Mouse (Mus musculus): ENCODE data around the gene Olfr1555-ps1. TPM values are rescaled to one million over a fixed set of nuclear protein-coding genes. Genes with fewer than 3 reads are reported as not detected.
"Not testable (repeated sequence)": the region's sequence is repeated elsewhere in the genome, so short reads cannot be mapped to it uniquely, and the experiment has no call there.

Gene Olfr1555-ps1
- not detected in 2 replicates for total RNA-seq (2012; rRNA removed)

GRCm38 (mm10) chr19:12170062-12170599, at the start of gene Olfr1555-ps1:
Gene Olfr1555-ps1 (minus strand): TSS chr19:12170112.
- H3K4me3 ChIP-seq (ENCODE audit: insufficient read depth in 1 of 2, low read depth in 1 of 2, low read length in 2 of 2, poor library complexity in 1 of 2, severe bottlenecking in 1 of 2); DNase-seq (ENCODE audit: low read depth, low spot score); in situ Hi-C loops (cut with MboI; ENCODE audit: low sequenced_read_pairs in 2 of 2, unreplicated experiment in 2 of 2); H3K36me3 ChIP-seq (ENCODE audit: control insufficient read depth, insufficient read depth, low read length, poor library complexity, severe bottlenecking); H3K4me1 ChIP-seq (ENCODE audit: control insufficient read depth in 2 of 2, insufficient read depth in 2 of 2, low read length in 2 of 2, poor library complexity in 1 of 2); H3K27ac ChIP-seq (ENCODE audit: insufficient read depth, low read depth, low read length, poor library complexity, severe bottlenecking); H3K9ac ChIP-seq (ENCODE audit: insufficient read depth, low read depth, low read length, poor library complexity, severe bottlenecking); H3K9me3 ChIP-seq (ENCODE audit: control insufficient read depth, insufficient read depth, low read depth, low read length): not testable (repeated sequence)

GRCm38 (mm10) chr19:12200334-12200733, 30.4 kb upstream of the Olfr1555-ps1 start, which contains the start of gene Olfr1431:
Gene Olfr1431 (plus strand): TSS chr19:12200634.
- H3K36me3 ChIP-seq (ENCODE audit: control insufficient read depth, insufficient read depth, low read length, poor library complexity, severe bottlenecking), result no peaks in the 10 kb centered on the region
- no peak for TF ChIP-seq CHD2 (IDR thresholded peaks at IDR 0.05; ENCODE audit: low read depth, low read length)
- TF ChIP-seq ZC3H11A (IDR thresholded peaks at IDR 0.05; ENCODE audit: borderline replicate concordance, low read depth, low read length), result no peak
- no peak for TF ChIP-seq MAFK (IDR thresholded peaks at IDR 0.05; ENCODE audit: insufficient read depth, low read depth, low read length)
- no peak for TF ChIP-seq HCFC1 (IDR thresholded peaks at IDR 0.05; ENCODE audit: borderline replicate concordance, insufficient read depth, low read length)
- no peak for TF ChIP-seq ZNF384 (IDR thresholded peaks at IDR 0.05; ENCODE audit: low read depth, low read length)
- H3K27ac ChIP-seq (ENCODE audit: insufficient read depth, low read depth, low read length, poor library complexity, severe bottlenecking), result peak within 1 kb of the TSS; percentile 82
- DNase-seq (ENCODE audit: low read depth, low spot score), result no peak
- H3K9ac ChIP-seq (ENCODE audit: insufficient read depth, low read depth, low read length, poor library complexity, severe bottlenecking), result no peak within 1 kb of the TSS
- H3K9me3 ChIP-seq (ENCODE audit: control insufficient read depth, insufficient read depth, low read depth, low read length), result no peaks in the 10 kb centered on the region
- H3K4me3 ChIP-seq (ENCODE audit: insufficient read depth in 1 of 2, low read depth in 1 of 2, low read length in 2 of 2, poor library complexity in 1 of 2, severe bottlenecking in 1 of 2), result no peak within 1 kb of the TSS
- H3K4me1 ChIP-seq (ENCODE audit: control insufficient read depth in 2 of 2, insufficient read depth in 2 of 2, low read length in 2 of 2, poor library complexity in 1 of 2), result peaks cover 2 to 10% of the 10 kb centered on the region in 2 experiments
- in situ Hi-C loops (cut with MboI; ENCODE audit: low sequenced_read_pairs in 2 of 2, unreplicated experiment in 2 of 2), result no loop called here

- H3K9ac ChIP-seq (ENCODE audit: insufficient read depth, low read depth, low read length, poor library complexity, severe bottlenecking); in situ Hi-C loops (cut with MboI; ENCODE audit: low sequenced_read_pairs in 2 of 2, unreplicated experiment in 2 of 2); H3K36me3 ChIP-seq (ENCODE audit: control insufficient read depth, insufficient read depth, low read length, poor library complexity, severe bottlenecking); H3K9me3 ChIP-seq (ENCODE audit: control insufficient read depth, insufficient read depth, low read depth, low read length): not testable (repeated sequence)
- Histone ChIP-seq H3K27ac (ENCODE audit: insufficient read depth, low read depth, low read length, poor library complexity, severe bottlenecking) (peak overlapping the region; percentile 18; the same call in 1 of the 2 replicates), H3K4me3 (ENCODE audit: insufficient read depth in 1 of 2, low read depth in 1 of 2, low read length in 2 of 2, poor library complexity in 1 of 2, severe bottlenecking in 1 of 2) (peak overlapping the region in 1 of 2 experiments; percentile 4; a peak in 1 of 4 replicates), H3K4me1 (ENCODE audit: control insufficient read depth in 2 of 2, insufficient read depth in 2 of 2, low read length in 2 of 2, poor library complexity in 1 of 2) (peaks cover 2 to 10% of the 10 kb centered on the region in 2 experiments)
- peak; percentile 61 for DNase-seq (ENCODE audit: low read depth, low spot score)
These were observed 29.2 kb upstream of the Olfr1555-ps1 start for GRCm38 (mm10) chr19:12199076-12199475.

- H3K27ac ChIP-seq (ENCODE audit: insufficient read depth, low read depth, low read length, poor library complexity, severe bottlenecking); H3K9me3 ChIP-seq (ENCODE audit: control insufficient read depth, insufficient read depth, low read depth, low read length); DNase-seq (ENCODE audit: low read depth, low spot score); H3K9ac ChIP-seq (ENCODE audit: insufficient read depth, low read depth, low read length, poor library complexity, severe bottlenecking); H3K4me1 ChIP-seq (ENCODE audit: control insufficient read depth in 2 of 2, insufficient read depth in 2 of 2, low read length in 2 of 2, poor library complexity in 1 of 2); H3K36me3 ChIP-seq (ENCODE audit: control insufficient read depth, insufficient read depth, low read length, poor library complexity, severe bottlenecking); in situ Hi-C loops (cut with MboI; ENCODE audit: low sequenced_read_pairs in 2 of 2, unreplicated experiment in 2 of 2); H3K4me3 ChIP-seq (ENCODE audit: insufficient read depth in 1 of 2, low read depth in 1 of 2, low read length in 2 of 2, poor library complexity in 1 of 2, severe bottlenecking in 1 of 2): not testable (repeated sequence)
These were observed 5.5 kb upstream of the Olfr1555-ps1 start for GRCm38 (mm10) chr19:12175431-12175830.

- Histone ChIP-seq H3K4me1 (ENCODE audit: control insufficient read depth in 2 of 2, insufficient read depth in 2 of 2, low read length in 2 of 2, poor library complexity in 1 of 2) (no peaks in the 10 kb centered on the region), H3K27ac (ENCODE audit: insufficient read depth, low read depth, low read length, poor library complexity, severe bottlenecking) (no peak overlapping the region), H3K36me3 (ENCODE audit: control insufficient read depth, insufficient read depth, low read length, poor library complexity, severe bottlenecking) (no peaks in the 10 kb centered on the region), H3K4me3 (ENCODE audit: insufficient read depth in 1 of 2, low read depth in 1 of 2, low read length in 2 of 2, poor library complexity in 1 of 2, severe bottlenecking in 1 of 2) (no peak overlapping the region), H3K9me3 (ENCODE audit: control insufficient read depth, insufficient read depth, low read depth, low read length) (no peaks in the 10 kb centered on the region), H3K9ac (ENCODE audit: insufficient read depth, low read depth, low read length, poor library complexity, severe bottlenecking) (no peak overlapping the region)
- in situ Hi-C loops (cut with MboI; ENCODE audit: low sequenced_read_pairs in 2 of 2, unreplicated experiment in 2 of 2), result loop anchor here in 1 of 2 experiments (25.0 kb wide), 1 partner anchor 267 kb away; the partner anchor contains the start of gene Olfr1441
- TF ChIP-seq CHD2 (IDR thresholded peaks at IDR 0.05; ENCODE audit: low read depth, low read length) (no peak), HCFC1 (IDR thresholded peaks at IDR 0.05; ENCODE audit: borderline replicate concordance, insufficient read depth, low read length) (no peak), ZNF384 (IDR thresholded peaks at IDR 0.05; ENCODE audit: low read depth, low read length) (no peak), MAFK (IDR thresholded peaks at IDR 0.05; ENCODE audit: insufficient read depth, low read depth, low read length) (no peak), ZC3H11A (IDR thresholded peaks at IDR 0.05; ENCODE audit: borderline replicate concordance, low read depth, low read length) (no peak)
- no peak for DNase-seq (ENCODE audit: low read depth, low spot score)
These were observed 24.5 kb downstream of the Olfr1555-ps1 start for GRCm38 (mm10) chr19:12145452-12145851.
